Mouse (Mus musculus) MEL (cell line): Measurements from ENCODE around the gene Crim1. TPM values are rescaled to one million over a fixed set of nuclear protein-coding genes. Genes with fewer than 3 reads are reported as not detected.

ENCODE experiments used
- DNase-seq: peaks from one replicate; pipeline ENCODE4 v3.0.0; 2011; ENCODE audit warnings: low read depth, low spot score
- H3K27ac ChIP-seq: 2 replicates; pipeline ENCODE4 v1.5.1; 2012; ENCODE audit warnings: low read depth, mild to moderate bottlenecking, control low read depth, low read length, moderate library complexity; ENCODE audit not compliant: control insufficient read depth
- H3K27me3 ChIP-seq, 2 experiments: fragments of 150-350 bp in 1 of 2; sonication (generic) in 1 of 2; 2 replicates each; pipeline ENCODE4 v1.6.1; 2012; ENCODE audit warnings: low read length in 2 of 2, mild to moderate bottlenecking in 2 of 2, improper control_type of control experiment in 1 of 2, moderate library complexity in 1 of 2; ENCODE audit not compliant: insufficient read depth in 2 of 2, control insufficient read depth in 1 of 2
- H3K36me3 ChIP-seq, 2 experiments: 2 replicates each; pipeline ENCODE4 v1.6.1; 2012 to 2014; ENCODE audit warnings: low read length in 2 of 2, improper control_type of control experiment in 1 of 2, inconsistent platforms in 1 of 2, mild to moderate bottlenecking in 1 of 2; ENCODE audit not compliant: insufficient read depth in 2 of 2, control insufficient read depth in 1 of 2
- H3K4me1 ChIP-seq, 2 experiments: fragments of 150-350 bp in 1 of 2; sonication (generic) in 1 of 2; 2 replicates each; pipeline ENCODE4 v1.6.1; 2012; ENCODE audit warnings: low read length in 2 of 2, improper control_type of control experiment in 1 of 2, mild to moderate bottlenecking in 1 of 2; ENCODE audit not compliant: insufficient read depth in 2 of 2, control insufficient read depth in 1 of 2
- H3K4me3 ChIP-seq, 2 experiments: fragments of 150-350 bp in 1 of 2; sonication (generic) in 1 of 2; 2 replicates each; pipeline ENCODE4 v1.5.1; 2012; ENCODE audit warnings: low read depth in 2 of 2, low read length in 2 of 2, mild to moderate bottlenecking in 2 of 2, moderate library complexity in 2 of 2, control low read depth in 1 of 2, improper control_type of control experiment in 1 of 2; ENCODE audit not compliant: control insufficient read depth in 1 of 2, insufficient read depth in 1 of 2
- H3K79me2 ChIP-seq: 2 replicates; pipeline ENCODE4 v1.6.1; 2012; ENCODE audit warnings: mild to moderate bottlenecking, low read length, moderate library complexity; ENCODE audit not compliant: control insufficient read depth, poor library complexity, insufficient read depth
- H3K9ac ChIP-seq: 2 replicates; pipeline ENCODE4 v1.6.1; 2012; ENCODE audit warnings: low read depth, mild to moderate bottlenecking, control low read depth, low read length, moderate library complexity; ENCODE audit not compliant: control insufficient read depth, poor library complexity, severe bottlenecking
- H3K9me3 ChIP-seq: fragments of 150-350 bp; sonication (generic); replicated peaks from 2 replicates; pipeline ENCODE4 v1.6.1; 2012; ENCODE audit warnings: mild to moderate bottlenecking, low read length, improper control_type of control experiment, moderate library complexity; ENCODE audit not compliant: insufficient read depth
- BHLHE40 ChIP-seq: IDR thresholded peaks from 2 replicates; pipeline ENCODE4 v1.6.1; 2012; ENCODE audit warnings: low read depth, mild to moderate bottlenecking, inconsistent platforms, low read length, improper control_type of control experiment, borderline replicate concordance
- CHD1 ChIP-seq: IDR thresholded peaks from 2 replicates; pipeline ENCODE4 v1.6.1; 2012; ENCODE audit warnings: low read depth, mild to moderate bottlenecking, inconsistent platforms, low read length, improper control_type of control experiment
- EP300 ChIP-seq, 2 experiments: IDR thresholded peaks; 2 replicates each; pipeline ENCODE4 v1.6.1; 2011; ENCODE audit warnings: improper control_type of control experiment in 2 of 2, low read length in 2 of 2, low read depth in 1 of 2, mild to moderate bottlenecking in 1 of 2
- GATA1 ChIP-seq: IDR thresholded peaks from 2 replicates; pipeline ENCODE4 v1.6.1; 2011; ENCODE audit warnings: low read depth, low read length, improper control_type of control experiment
- KAT2A ChIP-seq: conservative IDR thresholded peaks from 2 replicates; pipeline ENCODE4 v1.6.1; 2012; ENCODE audit warnings: low read depth, low read length, improper control_type of control experiment, inconsistent platforms
- MAFK ChIP-seq: IDR thresholded peaks from 2 replicates; pipeline ENCODE4 v1.6.1; 2011; ENCODE audit warnings: low read depth, mild to moderate bottlenecking, low read length, improper control_type of control experiment, borderline replicate concordance
- MEF2A ChIP-seq: IDR thresholded peaks from 2 replicates; pipeline ENCODE4 v1.6.1; 2014; ENCODE audit warnings: low read depth, mild to moderate bottlenecking, inconsistent platforms, low read length, improper control_type of control experiment; ENCODE audit not compliant: poor library complexity, insufficient replicate concordance, severe bottlenecking; ENCODE audit errors: extremely low read depth
- MXI1 ChIP-seq: IDR thresholded peaks from 2 replicates; pipeline ENCODE4 v1.6.1; 2011; ENCODE audit warnings: mild to moderate bottlenecking, low read depth, low read length, improper control_type of control experiment
- MYC ChIP-seq: IDR thresholded peaks from 2 replicates; pipeline ENCODE4 v1.6.1; 2011; ENCODE audit warnings: low read depth, mild to moderate bottlenecking, low read length, improper control_type of control experiment, moderate library complexity
- NRF1 ChIP-seq: IDR thresholded peaks from 2 replicates; pipeline ENCODE4 v1.6.1; 2014; ENCODE audit warnings: low read depth, mild to moderate bottlenecking, inconsistent platforms, low read length, improper control_type of control experiment, moderate library complexity; ENCODE audit not compliant: poor library complexity, insufficient read depth, severe bottlenecking
- POLR2AphosphoS2 ChIP-seq: IDR thresholded peaks from 2 replicates; pipeline ENCODE4 v1.6.1; 2011; ENCODE audit warnings: low read length, improper control_type of control experiment
- POLR2AphosphoS5 ChIP-seq: IDR thresholded peaks from 2 replicates; pipeline ENCODE4 v1.6.1; 2012; ENCODE audit warnings: low read depth, borderline replicate concordance, mild to moderate bottlenecking, inconsistent platforms, low read length, moderate library complexity, mixed read lengths
- SIN3A ChIP-seq: IDR thresholded peaks from 2 replicates; pipeline ENCODE4 v1.6.1; 2012; ENCODE audit warnings: low read length, improper control_type of control experiment, inconsistent platforms
- SMC3 ChIP-seq: IDR thresholded peaks from 2 replicates; pipeline ENCODE4 v1.6.1; 2011; ENCODE audit warnings: low read depth, low read length, improper control_type of control experiment
- TAL1 ChIP-seq: IDR thresholded peaks from 2 replicates; pipeline ENCODE4 v1.6.1; 2012; ENCODE audit warnings: mild to moderate bottlenecking, inconsistent platforms, low read length, moderate library complexity, mixed read lengths
- ZKSCAN1 ChIP-seq: IDR thresholded peaks from 2 replicates; pipeline ENCODE4 v1.6.1; 2012; ENCODE audit warnings: low read depth, mild to moderate bottlenecking, inconsistent platforms, low read length, improper control_type of control experiment, moderate library complexity
- ZNF384 ChIP-seq: IDR thresholded peaks from 2 replicates; pipeline ENCODE4 v1.6.1; 2012; ENCODE audit warnings: low read depth, mild to moderate bottlenecking, inconsistent platforms, low read length, improper control_type of control experiment
- polyA plus RNA-seq, 2 experiments: library from polyadenylated mRNA; stranded (reverse) in 1 of 2; unstranded in 1 of 2; fragments of >175 nt in 1 of 2; fragments of >200 nt in 1 of 2; gene quantifications; 2 replicates each; pipeline versions ENCODE4 v1.2.1 to v1.2.4; 2012; ENCODE audit warnings: low replicate concordance in 2 of 2, low read depth in 1 of 2; ENCODE audit not compliant: insufficient read length in 2 of 2, insufficient read depth in 1 of 2, missing spikeins in 1 of 2
- total RNA-seq: library from RNA; depleted of rRNA; stranded (reverse); fragments of 300-350 nt; gene quantifications from 2 replicates; pipeline ENCODE4 v1.2.3, GENCODE M21; 2012; rRNA removed

Crim1 gene
- total and polyA plus RNA-seq, 3 experiments, result not detected

DNA sequence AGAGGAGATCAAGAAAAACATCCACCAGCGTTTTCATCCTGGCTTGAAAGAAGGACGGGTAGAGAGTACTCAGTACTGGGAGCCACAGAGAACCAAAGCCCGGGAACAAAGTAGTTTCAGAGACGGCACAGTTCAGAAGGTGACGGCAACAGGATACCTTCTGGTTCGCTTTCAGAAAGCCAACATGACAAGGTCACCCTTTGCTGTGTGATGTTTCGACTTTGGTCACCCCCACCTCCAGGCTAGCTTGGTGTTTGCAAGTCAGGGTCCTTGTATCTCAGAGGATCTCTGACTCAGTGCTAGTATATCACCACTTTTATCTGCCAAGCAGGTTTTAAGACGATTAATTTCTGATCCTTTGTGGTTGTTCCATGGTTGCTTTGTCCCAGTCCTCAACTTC lies 225.0 kb downstream of the Crim1 start:
- no peaks in the 10 kb centered on the region for H3K79me2 ChIP-seq
- TF ChIP-seq TAL1 (no peak), KAT2A (no peak), MEF2A (no peak), CHD1 (no peak), ZKSCAN1 (no peak), MYC (no peak), SMC3 (no peak), MXI1 (no peak), NRF1 (no peak), POLR2AphosphoS5 (no peak), SIN3A (no peak), MAFK (no peak), BHLHE40 (no peak), ZNF384 (no peak), POLR2AphosphoS2 (no peak), GATA1 (no peak), EP300 (IDR thresholded peaks at IDR 0.05; ENCODE audit: low read depth in 1 of 2, low read length in 2 of 2) (no peak)
- H3K9me3 ChIP-seq, result no peaks in the 10 kb centered on the region
- H3K4me3 ChIP-seq, result no peak overlapping the region
- no peak for DNase-seq
- no peak overlapping the region for H3K27ac ChIP-seq
- no peak overlapping the region for H3K9ac ChIP-seq
- no peaks in the 10 kb centered on the region for H3K4me1 ChIP-seq
- H3K36me3 ChIP-seq, result no peaks in the 10 kb centered on the region
- no peaks in the 10 kb centered on the region for H3K27me3 ChIP-seq

Other genes with a start within 250 kb of the Crim1 start
- 11.7 and 11.9 TPM in 2 replicates for gene Fez2, start 217.9 kb downstream of the Crim1 start, total RNA-seq
- 10 to 100 TPM in 1 of 2 experiments, not detected in 1; 17.4 TPM for gene Fez2, start 217.9 kb downstream of the Crim1 start, polyA plus RNA-seq